Mouse (Mus musculus): ENCODE measurements at regions not wholly inside any gene's neighbourhood (a gene's known extent, or its start where the extent isn't known, plus 50 kb on each side); places are given as distances from the start of the nearest gene placed in this dataset.

- TF ChIP-seq POLR2A (IDR thresholded peaks at IDR 0.05; ENCODE audit: borderline replicate concordance, extremely low read depth, insufficient read depth, insufficient read length, poor library complexity, severe bottlenecking) (no peak), CTCF (IDR thresholded peaks at IDR 0.05; ENCODE audit: borderline replicate concordance, extremely low read depth, insufficient read depth, insufficient read length) (no peak)
Observed at GRCm38 (mm10) chr1:45021234-45021633, 290.1 kb upstream of the Col3a1 start.
